Mouse (Mus musculus) layer of hippocampus, adult 11-12 months (tissue): Measurements from ENCODE around the gene Smad3.

Experiments used
- DNase-seq: peaks from one replicate; pipeline ENCODE4 v3.0.0; 2022; ENCODE audit warnings: low spot score

Smad3 gene

GRCm38 (mm10) chr9:63745821-63746632 is 11.8 kb downstream of the Smad3 start:
- DNase-seq = no peak

- no peak for DNase-seq
Measured at GRCm38 (mm10) chr9:63744595-63744994, 13.2 kb downstream of the Smad3 start.

GRCm38 (mm10) chr9:63743775-63744174 is 14.0 kb downstream of the Smad3 start:
- no peak for DNase-seq

- DNase-seq = no peak
Measured at GRCm38 (mm10) chr9:63742887-63743660, 14.7 kb downstream of the Smad3 start.

- DNase-seq = no peak
Measured at GRCm38 (mm10) chr9:63742318-63742717, 15.5 kb downstream of the Smad3 start.

GRCm38 (mm10) chr9:63741792-63742191 is 16.0 kb downstream of the Smad3 start:
- DNase-seq = no peak

- DNase-seq = peak; percentile 66
Measured at GRCm38 (mm10) chr9:63740320-63740841, 17.4 kb downstream of the Smad3 start.

- DNase-seq = no peak
Measured at GRCm38 (mm10) chr9:63738830-63739229, 19.0 kb downstream of the Smad3 start.

GRCm38 (mm10) chr9:63738086-63738701 is 19.6 kb downstream of the Smad3 start:
- no peak for DNase-seq

- peak; percentile 51 for DNase-seq
Measured at GRCm38 (mm10) chr9:63737426-63737931, 20.3 kb downstream of the Smad3 start.

GRCm38 (mm10) chr9:63734261-63734660 is 23.5 kb downstream of the Smad3 start:
- DNase-seq = no peak

GRCm38 (mm10) chr9:63732700-63733099 is 25.1 kb downstream of the Smad3 start:
- DNase-seq = no peak

GRCm38 (mm10) chr9:63731114-63731828 is 26.5 kb downstream of the Smad3 start:
- DNase-seq = peak; percentile 59

- DNase-seq = no peak
Measured at GRCm38 (mm10) chr9:63728969-63729368, 28.8 kb downstream of the Smad3 start.

GRCm38 (mm10) chr9:63727070-63727469 is 30.7 kb downstream of the Smad3 start:
- DNase-seq = no peak

- DNase-seq = no peak
Measured at GRCm38 (mm10) chr9:63726088-63727010, 31.4 kb downstream of the Smad3 start.

- no peak for DNase-seq
Measured at GRCm38 (mm10) chr9:63724750-63725149, 33.0 kb downstream of the Smad3 start.

GRCm38 (mm10) chr9:63722918-63723317 is 34.9 kb downstream of the Smad3 start:
- no peak for DNase-seq

GRCm38 (mm10) chr9:63722350-63722749 is 35.4 kb downstream of the Smad3 start:
- no peak for DNase-seq

GRCm38 (mm10) chr9:63721573-63722275 is 36.1 kb downstream of the Smad3 start:
- no peak for DNase-seq
